Mouse (Mus musculus) ES-E14 (cell line): ENCODE data around the gene Ugt1a7c.
"Not testable (repeated sequence)": the region's sequence is repeated elsewhere in the genome, so short reads cannot be mapped to it uniquely, and the experiment has no call there.

Source experiments
- CHD2 ChIP-seq: IDR thresholded peaks from 2 replicates; pipeline ENCODE4 v1.6.1; 2014; ENCODE audit warnings: mild to moderate bottlenecking, low read depth, low read length, inconsistent platforms
- HCFC1 ChIP-seq: IDR thresholded peaks from 2 replicates; pipeline ENCODE4 v1.6.1; 2012; ENCODE audit warnings: low read length, inconsistent platforms, borderline replicate concordance; ENCODE audit not compliant: insufficient read depth
- MAFK ChIP-seq: IDR thresholded peaks from 2 replicates; pipeline ENCODE4 v1.6.1; 2014; ENCODE audit warnings: mild to moderate bottlenecking, low read depth, low read length, inconsistent platforms; ENCODE audit not compliant: insufficient read depth
- ZNF384 ChIP-seq: IDR thresholded peaks from 2 replicates; pipeline ENCODE4 v1.6.1; 2012; ENCODE audit warnings: low read depth, low read length, inconsistent platforms

DNA sequence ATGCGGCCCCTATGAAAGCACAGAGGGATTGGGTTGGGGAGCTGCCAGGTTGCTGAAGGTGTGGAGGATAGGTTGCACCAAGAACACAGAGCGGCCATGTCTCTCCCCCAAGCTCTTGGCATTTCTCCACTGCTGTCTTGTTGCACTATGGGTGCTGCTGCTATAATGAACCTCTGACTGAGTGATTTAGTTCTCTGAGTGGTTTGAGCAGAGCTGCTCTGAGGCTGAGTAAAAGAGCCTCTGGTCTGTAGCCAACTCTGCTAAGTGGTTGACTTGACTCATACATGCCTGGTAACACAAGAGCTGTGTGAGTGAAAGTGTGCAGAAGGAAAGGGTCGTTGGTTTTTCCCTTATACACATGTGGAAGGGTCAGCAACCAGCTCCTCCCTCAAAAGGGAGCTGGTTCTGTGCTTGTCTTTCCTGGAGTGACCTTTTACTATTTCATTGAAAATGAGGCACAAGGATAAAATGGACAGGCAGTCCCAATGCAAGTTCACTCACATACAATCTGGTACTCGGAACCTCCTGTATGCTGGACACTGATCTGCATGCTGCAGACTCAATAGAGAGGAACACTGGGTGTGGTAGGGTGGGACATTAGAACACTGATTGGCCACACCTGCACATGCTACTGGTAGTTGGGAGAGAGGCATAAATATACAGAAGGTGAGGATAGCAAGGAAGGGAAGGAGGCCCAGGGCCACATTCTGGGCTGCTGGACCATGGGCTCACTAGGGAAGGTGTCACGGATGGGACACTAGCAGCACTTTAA lies 9.0 kb downstream of the Ugt1a7c start:
- TF ChIP-seq ZNF384, HCFC1, MAFK, CHD2: not testable (repeated sequence)
